Mouse (Mus musculus) cortical plate, adult 2 months (tissue): ENCODE measurements at regions not wholly inside any gene's neighbourhood (a gene's known extent, or its start where the extent isn't known, plus 50 kb on each side); places are given as distances from the start of the nearest gene placed in this dataset.

Source experiments
- CTCF ChIP-seq: fragments of 200-500 bp; IDR thresholded peaks from 2 replicates; pipeline ENCODE4 v1.5.1; 2011; ENCODE audit warnings: mild to moderate bottlenecking, control low read depth, low read length; ENCODE audit not compliant: insufficient read depth; ENCODE audit errors: extremely low read depth
- POLR2A ChIP-seq: fragments of 200-500 bp; IDR thresholded peaks from 2 replicates; pipeline ENCODE4 v1.6.1; 2011; ENCODE audit warnings: mild to moderate bottlenecking, low read length, control low read depth; ENCODE audit not compliant: insufficient read depth; ENCODE audit errors: extremely low read depth

GRCm38 (mm10) chr5:120034499-120035077, 81.7 kb upstream of the Rbm19 start:
- TF ChIP-seq POLR2A: no peak
- no peak for TF ChIP-seq CTCF
